Mouse (Mus musculus) cerebellum, adult 9-10 months (tissue): ENCODE data around the gene Ror2.

ENCODE experiments used
- DNase-seq: peaks from one replicate; pipeline ENCODE4 v3.0.0; 2022

The Ror2 gene

GRCm38 (mm10) chr13:53232419-53232818 lies 53.5 kb downstream of the Ror2 start:
- no peak for DNase-seq

GRCm38 (mm10) chr13:53230446-53231161 lies 55.3 kb downstream of the Ror2 start:
- DNase-seq: no peak

- no peak for DNase-seq
These were observed 58.9 kb downstream of the Ror2 start for GRCm38 (mm10) chr13:53227019-53227418.

- DNase-seq: no peak
These were observed 59.5 kb downstream of the Ror2 start for GRCm38 (mm10) chr13:53226461-53226860.

- no peak for DNase-seq
These were observed 60.0 kb downstream of the Ror2 start for GRCm38 (mm10) chr13:53225925-53226324.

- no peak for DNase-seq
These were observed 64.7 kb downstream of the Ror2 start for GRCm38 (mm10) chr13:53221176-53221575.

- DNase-seq: no peak
These were observed 66.0 kb downstream of the Ror2 start for GRCm38 (mm10) chr13:53219889-53220288.

- no peak for DNase-seq
These were observed 66.5 kb downstream of the Ror2 start for GRCm38 (mm10) chr13:53219391-53219790.

- no peak for DNase-seq
These were observed 68.4 kb downstream of the Ror2 start for GRCm38 (mm10) chr13:53217396-53217975.

GRCm38 (mm10) chr13:53211971-53212733 lies 73.8 kb downstream of the Ror2 start:
- no peak for DNase-seq

GRCm38 (mm10) chr13:53208556-53208955 lies 77.4 kb downstream of the Ror2 start:
- DNase-seq: no peak

- no peak for DNase-seq
These were observed 80.6 kb downstream of the Ror2 start for GRCm38 (mm10) chr13:53205128-53205911.

GRCm38 (mm10) chr13:53202439-53202830 lies 83.5 kb downstream of the Ror2 start:
- no peak for DNase-seq

GRCm38 (mm10) chr13:53201628-53202438 lies 84.1 kb downstream of the Ror2 start:
- no peak for DNase-seq

GRCm38 (mm10) chr13:53200121-53200520 lies 85.8 kb downstream of the Ror2 start:
- no peak for DNase-seq

GRCm38 (mm10) chr13:53199262-53199661 lies 86.7 kb downstream of the Ror2 start:
- DNase-seq: no peak

- DNase-seq: no peak
These were observed 89.2 kb downstream of the Ror2 start for GRCm38 (mm10) chr13:53196690-53197089.

- no peak for DNase-seq
These were observed 89.8 kb downstream of the Ror2 start for GRCm38 (mm10) chr13:53195951-53196677.

GRCm38 (mm10) chr13:53194306-53194705 lies 91.6 kb downstream of the Ror2 start:
- no peak for DNase-seq

GRCm38 (mm10) chr13:53193713-53194112 lies 92.2 kb downstream of the Ror2 start:
- no peak for DNase-seq

GRCm38 (mm10) chr13:53192286-53192685 lies 93.6 kb downstream of the Ror2 start:
- DNase-seq: no peak

- no peak for DNase-seq
These were observed 94.3 kb downstream of the Ror2 start for GRCm38 (mm10) chr13:53191657-53192056.
